Mouse (Mus musculus) lung, postnatal 0 days (tissue): ENCODE results near the gene Crhr2.

ENCODE experiments used
- CTCF ChIP-seq: IDR thresholded peaks from 2 replicates; pipeline ENCODE4 v1.5.1; 2016; ENCODE audit warnings: antibody characterized with exemption, mild to moderate bottlenecking
- EP300 ChIP-seq: IDR thresholded peaks from 2 replicates; pipeline ENCODE4 v1.6.1; 2016; ENCODE audit warnings: antibody characterized with exemption, mild to moderate bottlenecking, control low read depth

GRCm38 (mm10) chr6:55152226-55152625 is 19.4 kb upstream of the Crhr2 start:
- TF ChIP-seq CTCF (no peak), EP300 (no peak)
